Mouse (Mus musculus) midbrain, embryonic 12.5 days (tissue): ENCODE data around the gene Itpkc. TPM values are rescaled to one million over a fixed set of nuclear protein-coding genes. Genes with fewer than 3 reads are reported as not detected.
"Not testable (repeated sequence)": the region's sequence is repeated elsewhere in the genome, so short reads cannot be mapped to it uniquely, and the experiment has no call there.

Experiments used
- ATAC-seq: fragments of 200-750 bp; cut with Nextera tagmentation; 2 replicates; pipeline ENCODE4 v1.8.0; 2017; ENCODE audit warnings: low read depth, moderate TSS enrichment, moderate library complexity; ENCODE audit not compliant: low FRiP score
- H3K27ac ChIP-seq: fragments of 300-500 bp; sonication (generic); replicated peaks from 2 replicates; pipeline ENCODE4 v1.5.1; 2016; ENCODE audit warnings: mild to moderate bottlenecking
- H3K27me3 ChIP-seq: fragments of 300-500 bp; sonication (generic); 2 replicates; pipeline ENCODE4 v1.6.1; 2016; ENCODE audit warnings: mild to moderate bottlenecking
- H3K36me3 ChIP-seq: fragments of 300-500 bp; sonication (generic); 2 replicates; pipeline ENCODE4 v1.6.1; 2016
- H3K4me1 ChIP-seq: fragments of 300-500 bp; sonication (generic); 2 replicates; pipeline ENCODE4 v1.6.1; 2016
- H3K4me2 ChIP-seq: fragments of 300-500 bp; sonication (generic); replicated peaks from 2 replicates; pipeline ENCODE4 v1.6.1; 2016; ENCODE audit warnings: mild to moderate bottlenecking, moderate library complexity
- H3K4me3 ChIP-seq: fragments of 300-500 bp; sonication (generic); 2 replicates; pipeline ENCODE4 v1.5.1; 2016; ENCODE audit warnings: mild to moderate bottlenecking
- H3K9ac ChIP-seq: fragments of 300-500 bp; sonication (generic); replicated peaks from 2 replicates; pipeline ENCODE4 v1.6.1; 2016; ENCODE audit warnings: mild to moderate bottlenecking, moderate library complexity
- H3K9me3 ChIP-seq: fragments of 300-500 bp; sonication (generic); 2 replicates; pipeline ENCODE4 v1.6.1; 2016; ENCODE audit warnings: mild to moderate bottlenecking
- WGBS: fragments of 180-500 bp; shearing (Covaris S2); methylation state at CpG from one replicate; pipeline ENCODE4 v1.1.7; 2016; 5-methylcytosine and 5-hydroxymethylcytosine counted together
- polyA plus RNA-seq: library from polyadenylated mRNA; unstranded; fragments of >200 nt; fragmentation: Nextera tagmentation; extraction: Ambion mirVana; gene quantifications from 2 replicates; pipeline ENCODE4 v1.2.1, GENCODE M21; 2016

Itpkc gene
- polyA plus RNA-seq, 1 experiment from 2014 or later = 8.7 TPM

- 0% methylated on average over 43 of the region's 47 CpGs for WGBS
- ATAC-seq = peak; percentile 81
- H3K9ac ChIP-seq = peak within 1 kb of the TSS; percentile 92
- H3K27ac ChIP-seq = peak within 1 kb of the TSS; percentile 93
- H3K4me3 ChIP-seq = peak within 1 kb of the TSS; percentile 87
- peaks cover 15% of the 10 kb centered on the region for H3K36me3 ChIP-seq
- H3K9me3 ChIP-seq = no peaks in the 10 kb centered on the region
- H3K4me2 ChIP-seq = peak within 1 kb of the TSS; percentile 88
- H3K27me3 ChIP-seq = no peaks in the 10 kb centered on the region
- H3K4me1 ChIP-seq = peaks cover 56% of the 10 kb centered on the region
Observed at GRCm38 (mm10) chr7:27258205-27258899, 29.9 kb upstream of the Itpkc start, which contains the start of gene Numbl. Gene Numbl, plus strand, starts transcription at chr7:27258433.

GRCm38 (mm10) chr7:27257852-27258204 is 29.4 kb upstream of the Itpkc start:
- Histone ChIP-seq H3K27me3 (no peaks in the 10 kb centered on the region), H3K4me3 (peak overlapping the region; percentile 87), H3K27ac (peak overlapping the region; percentile 93), H3K4me1 (peaks cover 56% of the 10 kb centered on the region), H3K36me3 (peaks cover 15% of the 10 kb centered on the region), H3K9me3 (no peaks in the 10 kb centered on the region), H3K9ac (peak overlapping the region; percentile 5; the same call in 1 of the 2 replicates), H3K4me2 (peak overlapping the region; percentile 88)
- 0% methylated on average over 3 of the region's 6 CpGs for WGBS
- ATAC-seq = peak; percentile 59

GRCm38 (mm10) chr7:27257046-27257851 is 28.8 kb upstream of the Itpkc start:
- Histone ChIP-seq H3K27me3 (no peaks in the 10 kb centered on the region), H3K36me3 (peaks cover 14% of the 10 kb centered on the region), H3K4me3 (peak overlapping the region; percentile 87), H3K9me3 (no peaks in the 10 kb centered on the region), H3K27ac (peak overlapping the region; percentile 93), H3K4me1 (peaks cover 56% of the 10 kb centered on the region), H3K9ac (peak overlapping the region; percentile 39; the same call in 1 of the 2 replicates), H3K4me2 (peak overlapping the region; percentile 88)
- no peak for ATAC-seq
- 13% methylated on average over 27 of the region's 27 CpGs for WGBS

- Histone ChIP-seq H3K4me1 (peaks cover 41% of the 10 kb centered on the region), H3K27me3 (no peaks in the 10 kb centered on the region), H3K4me3 (no peak overlapping the region), H3K9me3 (no peaks in the 10 kb centered on the region), H3K9ac (no peak overlapping the region), H3K36me3 (peaks cover 16% of the 10 kb centered on the region), H3K27ac (no peak overlapping the region), H3K4me2 (no peak overlapping the region)
- ATAC-seq = no peak
- 75% methylated on average over 3 of the region's 3 CpGs for WGBS
Observed at GRCm38 (mm10) chr7:27255721-27256120, 27.3 kb upstream of the Itpkc start.

GRCm38 (mm10) chr7:27251946-27252345 is 23.5 kb upstream of the Itpkc start:
- ATAC-seq = no peak
- Histone ChIP-seq H3K4me3 (no peak overlapping the region), H3K27ac (no peak overlapping the region), H3K27me3 (no peaks in the 10 kb centered on the region), H3K4me1 (peaks cover 14% of the 10 kb centered on the region; the same call in 1 of the 2 replicates), H3K9ac (no peak overlapping the region), H3K36me3 (peaks cover 17% of the 10 kb centered on the region), H3K9me3 (no peaks in the 10 kb centered on the region), H3K4me2 (no peak overlapping the region)
- 90% methylated on average over 6 of the region's 6 CpGs for WGBS

GRCm38 (mm10) chr7:27249928-27250327 is 21.5 kb upstream of the Itpkc start:
- no peaks in the 10 kb centered on the region for H3K9me3 ChIP-seq
- no peak overlapping the region for H3K27ac ChIP-seq
- no peak overlapping the region for H3K9ac ChIP-seq
- no peaks in the 10 kb centered on the region for H3K4me1 ChIP-seq
- no peak for ATAC-seq
- WGBS = 91% methylated on average over 5 of the region's 5 CpGs
- no peak overlapping the region for H3K4me2 ChIP-seq
- H3K36me3 ChIP-seq = peaks cover 33% of the 10 kb centered on the region
- no peak overlapping the region for H3K4me3 ChIP-seq
- H3K27me3 ChIP-seq = no peaks in the 10 kb centered on the region

GRCm38 (mm10) chr7:27249146-27249545 is 20.7 kb upstream of the Itpkc start:
- no peak for ATAC-seq
- Histone ChIP-seq H3K9me3 (no peaks in the 10 kb centered on the region), H3K36me3 (peaks cover 33% of the 10 kb centered on the region), H3K4me2 (no peak overlapping the region), H3K27ac (no peak overlapping the region), H3K4me1 (no peaks in the 10 kb centered on the region), H3K4me3 (no peak overlapping the region), H3K9ac (no peak overlapping the region), H3K27me3 (no peaks in the 10 kb centered on the region)
- 85% methylated on average over 2 of the region's 2 CpGs for WGBS

GRCm38 (mm10) chr7:27244088-27244487 is 15.6 kb upstream of the Itpkc start:
- WGBS = 83% methylated on average over 2 of the region's 2 CpGs
- peaks cover 56% of the 10 kb centered on the region for H3K36me3 ChIP-seq
- not testable (repeated sequence) for ATAC-seq

GRCm38 (mm10) chr7:27243211-27243610 is 14.8 kb upstream of the Itpkc start:
- H3K4me3 ChIP-seq = no peak overlapping the region

More at GRCm38 (mm10) chr7:27244088-27244487, 15.6 kb upstream of the Itpkc start:
- not testable (repeated sequence) for H3K4me1 ChIP-seq, H3K9ac ChIP-seq, H3K9me3 ChIP-seq, H3K4me3 ChIP-seq, H3K27ac ChIP-seq, H3K4me2 ChIP-seq, H3K27me3 ChIP-seq

GRCm38 (mm10) chr7:27238568-27238967 is 10.1 kb upstream of the Itpkc start:
- no peak for ATAC-seq
- no peaks in the 10 kb centered on the region for H3K27me3 ChIP-seq
- no peaks in the 10 kb centered on the region for H3K9me3 ChIP-seq
- no peak overlapping the region for H3K9ac ChIP-seq
- no peak overlapping the region for H3K4me3 ChIP-seq
- H3K27ac ChIP-seq = no peak overlapping the region
- WGBS = 89% methylated on average over 5 of the region's 5 CpGs
- H3K4me2 ChIP-seq = no peak overlapping the region
- peaks cover 7% of the 10 kb centered on the region for H3K4me1 ChIP-seq
- peaks cover 40% of the 10 kb centered on the region for H3K36me3 ChIP-seq

More at GRCm38 (mm10) chr7:27243211-27243610, 14.8 kb upstream of the Itpkc start:
- Histone ChIP-seq H3K9ac (no peak overlapping the region), H3K9me3 (no peaks in the 10 kb centered on the region), H3K36me3 (peaks cover 56% of the 10 kb centered on the region), H3K4me2 (no peak overlapping the region), H3K27me3 (no peaks in the 10 kb centered on the region), H3K27ac (no peak overlapping the region), H3K4me1 (no peaks in the 10 kb centered on the region)
- 74% methylated on average over 8 of the region's 8 CpGs for WGBS
- no peak for ATAC-seq

GRCm38 (mm10) chr7:27237527-27237926 is 9.1 kb upstream of the Itpkc start:
- H3K4me1 ChIP-seq = peaks cover 13% of the 10 kb centered on the region
- ATAC-seq = no peak
- no peak overlapping the region for H3K9ac ChIP-seq
- H3K27ac ChIP-seq = no peak overlapping the region
- no peak overlapping the region for H3K4me3 ChIP-seq
- WGBS = 94% methylated on average over 2 of the region's 2 CpGs
- no peaks in the 10 kb centered on the region for H3K27me3 ChIP-seq
- H3K4me2 ChIP-seq = no peak overlapping the region
- peaks cover 31% of the 10 kb centered on the region for H3K36me3 ChIP-seq
- H3K9me3 ChIP-seq = no peaks in the 10 kb centered on the region

- Histone ChIP-seq H3K4me1 (peaks cover 14% of the 10 kb centered on the region), H3K36me3 (peaks cover 16% of the 10 kb centered on the region; the same call in 1 of the 2 replicates), H3K4me2 (no peak overlapping the region), H3K27me3 (no peaks in the 10 kb centered on the region), H3K4me3 (no peak overlapping the region), H3K9ac (no peak overlapping the region), H3K27ac (no peak overlapping the region), H3K9me3 (no peaks in the 10 kb centered on the region)
- no peak for ATAC-seq
- 94% methylated on average over 2 of the region's 2 CpGs for WGBS
Observed at GRCm38 (mm10) chr7:27235726-27236125, 7.3 kb upstream of the Itpkc start.
